Mouse (Mus musculus) ovary, postnatal 36 days (tissue): Measurements from ENCODE around the gene Gm42878.

Experiments used
- DNase-seq: peaks from one replicate; pipeline ENCODE4 v3.0.0; 2022; ENCODE audit warnings: low spot score, mixed read lengths

Gene Gm42878

GRCm38 (mm10) chr5:121493305-121493704, 52.0 kb downstream of the Gm42878 start:
- DNase-seq, result no peak

- DNase-seq, result no peak
Observed at GRCm38 (mm10) chr5:121484801-121485200, 60.5 kb downstream of the Gm42878 start.

- DNase-seq, result no peak
Observed at GRCm38 (mm10) chr5:121477680-121478079, 67.6 kb downstream of the Gm42878 start.

- no peak for DNase-seq
Observed at GRCm38 (mm10) chr5:121476040-121476439, 69.2 kb downstream of the Gm42878 start.

- DNase-seq, result no peak
Observed at GRCm38 (mm10) chr5:121474610-121475009, 70.7 kb downstream of the Gm42878 start.

- no peak for DNase-seq
Observed at GRCm38 (mm10) chr5:121472411-121472810, 72.9 kb downstream of the Gm42878 start.

- no peak for DNase-seq
Observed at GRCm38 (mm10) chr5:121469566-121469965, 75.7 kb downstream of the Gm42878 start.
